Mouse (Mus musculus) layer of hippocampus, postnatal 14 days (tissue): ENCODE data around the gene Dcbld2. TPM values are rescaled to one million over a fixed set of nuclear protein-coding genes. Genes with fewer than 3 reads are reported as not detected.
"Not testable (repeated sequence)": the region's sequence is repeated elsewhere in the genome, so short reads cannot be mapped to it uniquely, and the experiment has no call there.

Experiments used
- DNase-seq, 2 experiments: peaks; one replicate each; pipeline ENCODE4 v3.0.0; 2021 to 2022; ENCODE audit warnings: low spot score in 2 of 2, mixed read lengths in 1 of 2
- total RNA-seq, 2 experiments: library from RNA; stranded (reverse); gene quantifications; 2 replicates each; pipeline ENCODE4 v1.2.3; 2021

The Dcbld2 gene
- total RNA-seq, 2 experiments from 2014 or later = 15.5 to 17.8 TPM

DNA sequence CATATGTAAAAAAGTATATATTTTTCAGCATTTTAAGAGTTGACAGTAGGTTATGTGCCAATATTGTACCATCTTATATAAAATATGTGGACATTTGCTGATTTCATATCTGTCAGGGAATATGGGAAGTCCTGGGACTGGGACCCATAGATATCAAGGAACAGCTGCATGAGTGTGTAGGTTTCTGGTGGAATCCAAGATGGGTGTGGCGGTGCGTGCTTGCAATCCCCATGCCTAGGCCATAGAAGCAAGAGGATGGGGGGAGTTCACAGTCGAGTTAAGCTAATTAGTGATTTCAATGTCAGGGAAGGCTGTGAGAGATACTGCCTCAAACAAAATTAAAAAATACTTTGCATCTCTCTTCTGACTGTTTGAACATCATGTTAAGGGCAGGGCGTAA lies 40.8 kb downstream of the Dcbld2 start:
- DNase-seq = no peak

- no peak for DNase-seq
Observed at GRCm38 (mm10) chr16:58450648-58451047, 42.4 kb downstream of the Dcbld2 start.

DNA sequence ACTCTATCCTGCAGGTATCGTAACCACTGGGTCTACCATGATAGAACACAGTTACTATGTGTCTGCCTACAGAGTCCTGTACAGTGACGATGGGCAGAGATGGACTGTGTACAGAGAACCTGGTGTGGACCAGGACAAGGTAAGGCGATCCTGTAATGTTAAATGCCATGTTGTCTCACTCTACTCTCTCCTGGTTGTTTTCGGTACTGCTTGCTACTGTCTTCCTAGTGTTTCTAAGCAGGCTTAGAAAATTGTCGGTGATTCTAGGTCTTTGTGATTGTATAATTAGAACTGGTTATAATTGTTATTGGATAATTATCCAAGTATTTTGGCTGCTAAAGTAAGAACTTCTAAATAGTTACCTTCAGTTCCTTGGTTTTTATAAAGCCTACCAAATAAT lies 43.4 kb downstream of the Dcbld2 start:
- DNase-seq = no peak

GRCm38 (mm10) chr16:58453138-58453537 lies 44.9 kb downstream of the Dcbld2 start:
- no peak for DNase-seq

- no peak for DNase-seq
Observed at GRCm38 (mm10) chr16:58453820-58454219, 45.6 kb downstream of the Dcbld2 start.

DNA sequence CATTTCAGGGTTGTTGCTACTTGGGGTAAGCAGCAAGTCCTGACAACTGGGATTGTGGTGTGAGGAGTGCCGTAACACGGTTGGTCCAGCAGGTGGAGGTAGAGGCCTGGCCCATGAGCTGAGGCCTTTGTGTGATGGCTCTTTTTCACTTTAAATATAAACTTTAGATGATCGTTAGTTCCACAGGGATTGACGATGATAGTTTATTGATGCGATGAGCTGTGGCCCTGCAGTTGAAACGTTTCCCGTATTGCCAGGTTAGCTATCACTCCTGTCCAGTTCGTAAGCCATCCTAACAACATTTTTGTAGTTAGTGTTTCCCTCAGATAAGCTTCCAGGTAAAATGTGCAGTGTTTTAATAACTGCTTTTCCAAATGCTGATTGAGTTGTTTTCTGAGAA lies 46.4 kb downstream of the Dcbld2 start:
- peak; percentile 30 to 46 for DNase-seq

DNA sequence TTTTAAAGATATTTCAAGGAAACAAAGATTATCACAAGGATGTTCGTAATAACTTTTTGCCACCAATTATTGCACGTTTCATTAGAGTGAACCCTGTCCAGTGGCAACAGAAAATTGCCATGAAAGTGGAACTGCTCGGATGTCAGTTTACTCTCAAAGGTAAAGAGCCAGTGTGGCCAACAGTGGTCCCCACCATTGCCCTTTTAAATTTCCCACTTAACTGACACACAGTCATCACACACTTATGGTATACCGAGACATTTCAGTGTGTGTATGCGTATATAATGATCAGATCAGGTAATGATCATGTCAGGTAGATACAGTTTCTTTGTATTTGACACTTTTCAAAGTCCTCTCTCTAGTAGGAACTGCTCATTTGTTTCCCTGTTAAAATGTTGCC lies 46.9 kb downstream of the Dcbld2 start:
- no peak for DNase-seq

DNA sequence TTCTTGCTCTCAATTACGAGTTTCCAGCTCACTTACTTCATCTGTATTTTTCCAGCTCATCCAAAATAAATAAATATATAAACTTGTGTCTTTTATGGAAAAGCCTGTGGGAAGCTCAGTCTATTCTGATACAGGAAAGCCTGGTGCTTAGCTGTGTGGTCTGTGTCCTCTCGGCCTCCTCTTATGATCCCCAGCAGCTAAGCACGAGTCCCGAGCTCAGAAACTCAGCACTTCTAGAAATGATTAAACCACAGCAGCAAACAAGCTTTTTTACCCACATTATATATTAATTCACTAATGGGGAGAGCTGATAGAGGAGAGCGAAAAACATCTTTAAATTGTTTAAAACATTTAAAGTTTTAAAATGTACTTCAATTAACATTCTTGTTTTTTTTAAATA lies 48.2 kb downstream of the Dcbld2 start:
- DNase-seq = no peak

- DNase-seq = no peak
Observed at GRCm38 (mm10) chr16:58456991-58457390, 48.7 kb downstream of the Dcbld2 start.

GRCm38 (mm10) chr16:58459966-58460365 lies 51.7 kb downstream of the Dcbld2 start:
- DNase-seq = not testable (repeated sequence)

GRCm38 (mm10) chr16:58460386-58460785 lies 52.1 kb downstream of the Dcbld2 start:
- DNase-seq = no peak

DNA sequence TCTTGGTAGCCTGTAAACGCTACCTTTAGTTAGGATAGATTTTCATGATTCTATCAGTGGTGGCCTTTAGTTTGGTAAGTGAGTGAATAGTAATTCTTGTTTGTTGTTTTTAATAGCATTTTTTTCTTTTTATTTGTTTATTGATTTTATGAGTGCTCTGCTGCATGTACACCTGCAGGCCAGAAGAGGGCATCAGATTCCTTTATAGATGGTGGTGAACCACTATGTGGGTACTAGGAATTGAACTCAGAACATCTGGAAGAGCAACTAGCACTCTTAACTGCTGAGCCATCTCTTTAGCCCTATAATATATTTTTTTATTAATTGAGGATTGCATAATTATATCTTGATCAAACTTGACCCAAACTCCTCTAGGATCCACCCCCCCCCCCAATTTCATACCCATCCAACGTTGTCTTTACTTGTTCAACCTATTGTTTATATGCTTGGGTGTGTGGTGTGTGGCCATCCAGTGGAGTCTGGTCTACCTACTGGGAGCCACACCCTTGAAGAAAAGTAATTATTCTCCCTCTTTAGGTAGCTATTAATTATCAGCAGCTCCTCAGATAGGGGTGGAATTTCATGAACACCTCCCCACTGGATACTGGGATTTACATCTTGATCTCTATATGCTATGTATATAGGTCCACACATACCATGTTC lies 53.7 kb downstream of the Dcbld2 start:
- DNase-seq = no peak

DNA sequence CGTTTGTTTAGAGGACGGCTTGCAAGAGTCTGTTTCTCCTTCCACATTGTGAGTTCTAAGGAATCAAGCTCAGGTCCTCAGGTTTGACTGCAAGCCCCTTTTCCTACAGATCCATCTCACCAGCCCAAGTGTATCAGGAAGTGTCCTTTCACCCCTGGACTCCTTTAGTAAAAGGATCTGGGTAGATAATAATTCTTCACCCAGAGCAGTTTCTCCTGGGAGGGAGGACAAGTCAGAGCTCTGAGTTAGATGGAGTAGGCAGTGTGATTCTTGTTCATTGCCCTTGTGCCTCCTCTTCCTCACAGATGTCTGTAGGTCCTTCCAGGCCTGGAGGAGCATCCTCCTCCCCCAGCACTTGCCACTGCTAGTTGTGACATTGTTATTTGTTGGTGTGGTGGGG lies 54.3 kb downstream of the Dcbld2 start:
- DNase-seq = no peak

- no peak for DNase-seq
Observed at GRCm38 (mm10) chr16:58464051-58464450, 55.8 kb downstream of the Dcbld2 start.

GRCm38 (mm10) chr16:58465412-58465811 lies 57.2 kb downstream of the Dcbld2 start:
- no peak for DNase-seq

DNA sequence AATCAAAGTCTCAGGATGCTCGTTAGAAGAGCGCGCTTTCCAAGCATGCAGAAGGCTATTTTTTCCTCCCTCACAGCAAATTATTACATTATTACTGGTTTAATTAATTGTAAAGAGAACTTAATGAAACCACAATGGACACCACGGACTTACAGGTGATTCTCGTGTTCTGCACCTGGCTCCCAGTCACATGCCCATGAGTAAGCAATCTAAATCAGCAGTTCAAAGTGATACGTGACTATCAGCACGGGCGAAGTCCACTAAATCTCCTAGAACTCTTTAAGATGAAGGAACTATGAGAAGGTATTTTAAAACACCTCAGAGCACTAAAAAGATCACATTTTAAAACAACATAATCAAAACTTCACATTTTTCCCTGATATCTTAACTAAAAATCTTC lies 61.8 kb downstream of the Dcbld2 start:
- DNase-seq = no peak

GRCm38 (mm10) chr16:58470841-58471240 lies 62.6 kb downstream of the Dcbld2 start:
- no peak for DNase-seq

- no peak for DNase-seq
Observed at GRCm38 (mm10) chr16:58474875-58475274, 66.6 kb downstream of the Dcbld2 start.

DNA sequence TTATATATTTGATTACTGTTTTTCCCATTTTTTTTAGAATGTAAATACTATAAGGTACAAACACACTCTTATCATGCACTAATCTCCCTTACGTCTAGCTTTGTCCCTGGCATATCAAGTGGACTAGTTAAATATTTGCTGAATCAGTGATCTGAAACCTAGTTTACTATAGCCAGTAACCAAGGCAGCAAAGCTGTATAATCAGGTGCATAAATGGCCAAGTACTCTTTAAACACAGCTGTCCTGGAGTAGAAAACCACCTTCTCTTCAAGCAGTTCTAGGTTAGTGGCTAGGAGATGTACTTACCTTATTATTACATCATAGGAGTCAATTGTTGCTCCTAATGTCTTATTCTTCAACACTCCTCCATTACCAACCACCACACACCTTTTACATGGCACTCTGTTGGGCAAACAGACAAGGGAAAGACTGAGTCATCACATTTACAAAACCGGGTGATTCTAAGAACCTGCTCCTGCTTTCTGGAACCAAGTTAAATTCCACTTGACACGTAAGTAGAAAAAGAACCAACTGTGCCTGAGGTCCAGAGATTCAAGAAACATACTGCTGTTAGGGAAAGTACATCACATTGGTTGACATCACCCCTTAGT lies 67.4 kb downstream of the Dcbld2 start:
- DNase-seq = no peak

DNA sequence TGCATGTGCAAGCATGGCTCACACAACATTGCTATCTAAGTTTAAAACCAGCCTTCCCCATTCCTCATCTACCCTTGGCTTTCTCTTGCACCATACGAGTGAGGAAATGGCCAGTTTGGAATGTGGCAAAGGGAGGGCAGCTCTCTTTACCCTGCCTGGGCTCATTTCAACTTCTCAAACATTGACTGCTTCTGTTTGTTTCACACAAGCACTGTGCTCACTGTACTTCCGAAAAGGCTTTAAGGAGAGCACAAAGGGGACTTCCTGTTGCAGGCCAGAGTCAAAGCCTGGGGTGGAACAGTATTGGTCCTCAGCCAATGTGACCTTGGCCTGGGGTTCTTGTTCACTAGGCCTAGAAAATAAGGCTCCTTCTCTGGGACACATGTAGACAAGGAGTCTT lies 68.1 kb downstream of the Dcbld2 start:
- DNase-seq = peak in 1 of 2 experiments; percentile 17

GRCm38 (mm10) chr16:58479898-58480448 lies 71.7 kb downstream of the Dcbld2 start:
- no peak for DNase-seq

DNA sequence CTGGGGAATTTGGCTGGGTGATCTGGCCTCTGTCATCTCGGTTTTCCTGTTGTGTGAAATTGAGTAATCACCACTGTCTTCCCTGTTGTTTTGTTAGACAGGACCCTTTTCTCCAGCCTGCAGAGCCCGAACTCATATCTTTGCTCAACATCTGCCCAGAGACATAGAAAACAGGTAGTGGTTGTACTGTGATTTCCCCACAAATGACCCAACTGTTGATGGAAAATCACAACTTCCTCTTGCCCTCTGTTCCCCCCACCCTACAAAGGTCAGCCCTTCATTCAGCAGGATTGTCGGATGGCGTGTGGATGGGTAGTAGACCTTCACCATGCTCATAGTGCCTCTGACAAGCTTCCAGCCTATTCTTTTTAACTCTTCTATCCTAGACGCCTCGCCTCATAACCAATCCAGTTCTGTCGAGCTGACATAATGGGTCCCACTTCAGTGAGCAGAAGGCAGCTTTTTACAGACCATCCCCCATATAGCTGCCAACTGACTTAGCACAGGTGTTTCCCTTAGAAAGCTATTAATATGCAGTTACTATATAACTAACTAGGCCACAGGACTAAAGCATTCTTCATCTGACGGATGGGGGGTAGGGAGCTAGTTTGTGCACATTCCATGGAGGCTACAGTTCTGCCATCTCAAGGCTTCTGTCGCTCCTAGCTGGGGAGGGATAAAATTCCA lies 73.1 kb downstream of the Dcbld2 start:
- DNase-seq = no peak
